Mouse (Mus musculus): Measurements from ENCODE around the gene Mrfap1.
A peak's percentile ranks its signal among the peaks of the same experiment; 100 is the strongest.

GRCm38 (mm10) chr5:36817738-36818137, 21.2 kb upstream of the Mrfap1 start:
- peak; percentile 6; the same call in 1 of the 2 replicates for TF ChIP-seq CTCF (IDR thresholded peaks at IDR 0.05; ENCODE audit: borderline replicate concordance, extremely low read depth, insufficient read depth, insufficient read length)
- no peak for TF ChIP-seq POLR2A (IDR thresholded peaks at IDR 0.05; ENCODE audit: borderline replicate concordance, extremely low read depth, insufficient read depth, insufficient read length, poor library complexity, severe bottlenecking)

Measured in brain, embryonic 14.5 days (tissue).